Mouse (Mus musculus) ES-Bruce4 (cell line): ENCODE measurements around the gene Tmem178. TPM values are rescaled to one million over a fixed set of nuclear protein-coding genes. Genes with fewer than 3 reads are reported as not detected.

ENCODE experiments used
- H3K27ac ChIP-seq: 2 replicates; pipeline ENCODE4 v1.5.1; 2012; ENCODE audit warnings: low read length, inconsistent platforms; ENCODE audit not compliant: insufficient read depth
- H3K27me3 ChIP-seq: 2 replicates; pipeline ENCODE4 v1.6.1; 2012; ENCODE audit warnings: mild to moderate bottlenecking, low read length, inconsistent platforms; ENCODE audit not compliant: control insufficient read depth, poor library complexity, insufficient read depth, severe bottlenecking
- H3K36me3 ChIP-seq: 2 replicates; pipeline ENCODE4 v1.6.1; 2012; ENCODE audit warnings: inconsistent platforms, mild to moderate bottlenecking, low read length, moderate library complexity; ENCODE audit not compliant: control insufficient read depth, poor library complexity, insufficient read depth, severe bottlenecking
- H3K4me1 ChIP-seq: one replicate; pipeline ENCODE4 v1.8.1; 2011; ENCODE audit warnings: low read length; ENCODE audit not compliant: control insufficient read depth, insufficient read depth
- H3K4me3 ChIP-seq: 2 replicates; pipeline ENCODE4 v1.5.1; 2011; ENCODE audit warnings: low read depth, mild to moderate bottlenecking, low read length
- H3K9ac ChIP-seq: 2 replicates; pipeline ENCODE4 v1.6.1; 2012; ENCODE audit warnings: low read depth, mild to moderate bottlenecking, inconsistent platforms; ENCODE audit not compliant: poor library complexity, severe bottlenecking
- H3K9me3 ChIP-seq: replicated peaks from 2 replicates; pipeline ENCODE4 v1.6.1; 2012; ENCODE audit warnings: mild to moderate bottlenecking, low read length, inconsistent platforms; ENCODE audit not compliant: control insufficient read depth, poor library complexity, insufficient read depth, severe bottlenecking
- CTCF ChIP-seq: IDR thresholded peaks from one replicate; pipeline ENCODE4 v1.8.1; 2011; ENCODE audit warnings: low read depth, low read length
- EP300 ChIP-seq: IDR thresholded peaks from 2 replicates; pipeline ENCODE4 v1.6.1; 2011; ENCODE audit warnings: low read depth, low read length; ENCODE audit not compliant: insufficient read depth
- POLR2A ChIP-seq: IDR thresholded peaks from one replicate; pipeline ENCODE4 v1.8.1; 2011; ENCODE audit warnings: low read length; ENCODE audit not compliant: insufficient read depth
- polyA plus RNA-seq: library from polyadenylated mRNA; stranded (reverse); fragments of >200 nt; gene quantifications from 2 replicates; pipeline ENCODE4 v1.2.4, GENCODE M21; 2011; ENCODE audit warnings: low read depth; ENCODE audit not compliant: missing spikeins, insufficient read depth, insufficient read length

Tmem178 gene
- polyA plus RNA-seq, 1 experiment = not detected

DNA sequence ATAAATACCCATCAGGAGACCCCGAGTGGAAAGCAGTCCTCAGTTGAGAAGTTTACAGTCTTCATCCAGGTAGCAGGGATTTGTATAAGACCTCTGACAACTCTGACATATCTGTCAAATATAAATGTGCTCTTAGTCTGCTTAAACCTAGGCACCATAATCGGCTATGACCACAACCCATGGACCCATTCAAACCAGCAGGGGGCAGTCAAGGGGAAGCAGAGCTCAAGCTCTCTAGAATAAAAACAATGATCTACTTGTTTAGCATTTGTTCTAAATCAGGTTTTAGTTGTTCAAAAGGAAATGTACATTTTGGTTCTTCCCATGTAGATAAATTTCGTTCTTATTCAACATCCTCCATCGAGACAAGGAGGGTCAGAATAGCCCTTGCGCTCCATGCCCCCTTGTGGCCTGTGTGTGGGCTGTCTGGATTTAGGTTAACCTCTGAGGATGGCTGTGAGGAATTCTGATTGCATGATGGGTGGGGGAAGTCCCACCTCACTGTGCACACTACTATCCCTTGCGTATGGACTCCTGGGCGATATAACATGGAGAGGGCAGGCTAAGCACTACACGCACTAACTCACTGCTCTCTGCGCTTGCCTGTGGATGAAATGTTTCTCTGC is 101.2 kb downstream of the Tmem178 start:
- Histone ChIP-seq H3K4me3 (no peak overlapping the region), H3K27ac (no peak overlapping the region), H3K4me1 (no peaks in the 10 kb centered on the region), H3K9ac (no peak overlapping the region), H3K36me3 (peaks cover 4% of the 10 kb centered on the region; the same call in 1 of the 2 replicates), H3K27me3 (no peaks in the 10 kb centered on the region), H3K9me3 (no peaks in the 10 kb centered on the region)
- TF ChIP-seq EP300 (no peak), CTCF (peak; percentile 1)

DNA sequence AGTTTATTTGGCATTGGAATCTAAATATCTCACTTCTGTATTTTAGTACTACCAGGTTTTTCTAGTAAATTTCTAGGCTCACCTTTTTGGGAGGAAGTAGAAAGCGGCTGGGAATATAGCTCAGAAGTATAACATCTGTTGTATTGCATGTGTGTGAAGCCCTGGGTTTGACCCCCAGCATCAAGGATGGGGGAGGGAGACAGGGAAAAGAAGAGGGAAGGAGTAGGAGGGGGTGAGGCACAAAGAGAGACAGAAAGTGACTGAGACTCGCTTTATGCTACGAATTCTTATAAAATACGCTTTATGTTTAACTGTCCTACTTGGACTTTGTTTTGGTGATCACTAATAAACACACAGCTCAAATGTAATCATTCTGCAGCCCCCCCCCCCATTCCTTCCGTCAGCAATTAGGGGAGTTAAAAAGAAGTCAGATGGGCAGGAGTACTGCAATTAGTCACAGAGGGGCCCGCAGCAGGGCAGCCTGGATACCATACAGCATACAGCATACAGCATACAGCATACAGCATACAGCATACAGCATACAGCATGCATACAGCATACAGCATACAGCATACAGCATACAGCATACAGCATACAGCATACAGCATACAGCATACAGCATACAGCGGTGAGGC is 103.6 kb downstream of the Tmem178 start:
- Histone ChIP-seq H3K36me3 (peaks cover 10% of the 10 kb centered on the region), H3K4me3 (no peak overlapping the region), H3K4me1 (no peaks in the 10 kb centered on the region), H3K27me3 (no peaks in the 10 kb centered on the region), H3K27ac (no peak overlapping the region), H3K9me3 (no peaks in the 10 kb centered on the region), H3K9ac (no peak overlapping the region)
- TF ChIP-seq POLR2A = no peak
- no peak for TF ChIP-seq CTCF
- no peak for TF ChIP-seq EP300

Other genes starting within 250 kb of the Tmem178 start
- 52.4 and 52.5 TPM in 2 replicates for gene Map4k3, start 216.1 kb upstream of the Tmem178 start, polyA plus RNA-seq
- 11.1 and 12.2 TPM in 2 replicates for gene Thumpd2, start 120.5 kb downstream of the Tmem178 start, polyA plus RNA-seq